In genomic region chr10:117647158-117647505, GRCm38 (mm10) we compare ENCODE assay signal across 9 mouse cellular contexts. TPM values are rescaled to one million over a fixed set of nuclear protein-coding genes. Genes with fewer than 3 reads are reported as not detected.
A peak's percentile ranks its signal among the peaks of the same experiment; 100 is the strongest.
DNase-seq lines count a peak whose midpoint lies in the region; ATAC-seq and TF ChIP-seq lines count a peak whose summit lies in the region.
"Had no signal": no experiment of that assay in that cellular context is flagged by ENCODE, and none has a peak within 500 bp of the region (broad histone marks: within the 10 kb centered on the region; RNA-seq: fewer than 3 reads in every experiment).

No protein-coding gene starts in this region.

- peak; percentile 63 for DNase-seq in embryonic facial prominence, embryonic 14.5 days (ENCODE audit: low spot score)
- DNase-seq in embryonic facial prominence, embryonic 10.5 days (ENCODE audit: low spot score): no peak
- peak; percentile 56 to 77 for DNase-seq in frontal cortex, adult 2 months (ENCODE audit: extremely low spot score in 1 of 2, low spot score in 1 of 2)
- DNase-seq in kidney, postnatal 25 days: peak; percentile 75 to 88
- no peak for DNase-seq in gastrocnemius, adult 8-10 months (ENCODE audit: low spot score in 2 of 2)
- no peak for DNase-seq in lung, postnatal 0 days (ENCODE audit: low spot score)
- DNase-seq in thymus, postnatal 36 days: no peak

- TF ChIP-seq EP300 in lung, postnatal 0 days (IDR thresholded peaks at IDR 0.05): no peak

- H3K4me2 ChIP-seq in embryonic facial prominence, embryonic 14.5 days (ENCODE audit: low read depth, low read length): no peak overlapping the region
- no peak overlapping the region for H3K4me2 ChIP-seq in midbrain, embryonic 16.5 days (ENCODE audit: low read length)
- H3K4me2 ChIP-seq in lung, postnatal 0 days (replicated peaks; ENCODE audit: low read depth, low read length): no peak overlapping the region
- H3K4me2 ChIP-seq: limb, embryonic 13.5 days had no signal

- no peaks in the 10 kb centered on the region for H3K9me3 ChIP-seq in embryonic facial prominence, embryonic 14.5 days (ENCODE audit: control insufficient read depth, low read length)
- H3K9me3 ChIP-seq in embryonic facial prominence, embryonic 10.5 days: no peaks in the 10 kb centered on the region
- no peaks in the 10 kb centered on the region for H3K9me3 ChIP-seq in midbrain, embryonic 16.5 days (replicated peaks; ENCODE audit: control insufficient read depth, low read length, poor library complexity, severe bottlenecking)
- no peaks in the 10 kb centered on the region for H3K9me3 ChIP-seq in lung, postnatal 0 days (ENCODE audit: low read length)
- H3K9me3 ChIP-seq: limb, embryonic 13.5 days had no signal

- ATAC-seq in embryonic facial prominence, embryonic 14.5 days (ENCODE audit: low read depth): peak; percentile 60; the same call in 1 of the 2 replicates
- 0 out of 2 replicates have a peak, but pooled peaks have one; percentile 28 for ATAC-seq in midbrain, embryonic 16.5 days
- ATAC-seq in lung, postnatal 0 days: no peak

- no peaks in the 10 kb centered on the region for H3K4me1 ChIP-seq in embryonic facial prominence, embryonic 14.5 days (ENCODE audit: control insufficient read depth, insufficient read depth, low read length)
- peaks cover 5% of the 10 kb centered on the region; the same call in 1 of the 2 replicates for H3K4me1 ChIP-seq in embryonic facial prominence, embryonic 10.5 days
- H3K4me1 ChIP-seq in midbrain, embryonic 16.5 days (ENCODE audit: control insufficient read depth, insufficient read depth, low read length): no peaks in the 10 kb centered on the region
- H3K4me1 ChIP-seq in lung, postnatal 0 days (ENCODE audit: insufficient read depth, low read depth, low read length): peaks cover 5% of the 10 kb centered on the region; the same call in 1 of the 2 replicates

- H3K27ac ChIP-seq in embryonic facial prominence, embryonic 14.5 days (replicated peaks; ENCODE audit: low read depth, low read length): no peak overlapping the region
- no peak overlapping the region for H3K27ac ChIP-seq in embryonic facial prominence, embryonic 10.5 days (replicated peaks)
- H3K27ac ChIP-seq in midbrain, embryonic 16.5 days (ENCODE audit: low read length): no peak overlapping the region
- no peak overlapping the region for H3K27ac ChIP-seq in lung, postnatal 0 days (ENCODE audit: low read length)
- H3K27ac ChIP-seq: limb, embryonic 13.5 days had no signal

- WGBS in embryonic facial prominence, embryonic 14.5 days: 72% methylated on average over 13 of the region's 13 CpGs
- WGBS in embryonic facial prominence, embryonic 10.5 days: 87% methylated on average over 13 of the region's 13 CpGs
- 29% methylated on average over 13 of the region's 13 CpGs for WGBS in midbrain, embryonic 16.5 days
- WGBS in lung, postnatal 0 days: 75% methylated on average over 13 of the region's 13 CpGs

- no peak overlapping the region for H3K9ac ChIP-seq in embryonic facial prominence, embryonic 14.5 days (ENCODE audit: low read depth, low read length)
- H3K9ac ChIP-seq in midbrain, embryonic 16.5 days (ENCODE audit: low read depth, low read length): no peak overlapping the region
- H3K9ac ChIP-seq in lung, postnatal 0 days (replicated peaks; ENCODE audit: low read depth): no peak overlapping the region
- H3K9ac ChIP-seq: limb, embryonic 13.5 days had no signal

- no peak overlapping the region for H3K4me3 ChIP-seq in embryonic facial prominence, embryonic 14.5 days (ENCODE audit: low read depth, low read length)
- no peak overlapping the region for H3K4me3 ChIP-seq in embryonic facial prominence, embryonic 10.5 days
- no peak overlapping the region for H3K4me3 ChIP-seq in midbrain, embryonic 16.5 days (ENCODE audit: low read depth, low read length)
- no peak overlapping the region for H3K4me3 ChIP-seq in lung, postnatal 0 days (ENCODE audit: low read depth, low read length)
- H3K4me3 ChIP-seq: limb, embryonic 13.5 days had no signal

- H3K36me3 ChIP-seq in embryonic facial prominence, embryonic 14.5 days (ENCODE audit: control insufficient read depth, insufficient read depth, low read length): no peaks in the 10 kb centered on the region
- H3K36me3 ChIP-seq in embryonic facial prominence, embryonic 10.5 days (replicated peaks): no peaks in the 10 kb centered on the region
- H3K36me3 ChIP-seq in midbrain, embryonic 16.5 days (ENCODE audit: control insufficient read depth, insufficient read depth, low read length): no peaks in the 10 kb centered on the region
- H3K36me3 ChIP-seq in lung, postnatal 0 days (ENCODE audit: insufficient read depth, low read length): no peaks in the 10 kb centered on the region
- H3K36me3 ChIP-seq: limb, embryonic 13.5 days had no signal

- H3K27me3 ChIP-seq in embryonic facial prominence, embryonic 14.5 days (replicated peaks; ENCODE audit: control insufficient read depth, insufficient read depth, low read length): no peaks in the 10 kb centered on the region
- H3K27me3 ChIP-seq in embryonic facial prominence, embryonic 10.5 days (replicated peaks; ENCODE audit: low read depth, poor library complexity, severe bottlenecking): no peaks in the 10 kb centered on the region
- H3K27me3 ChIP-seq in midbrain, embryonic 16.5 days (ENCODE audit: control insufficient read depth, insufficient read depth, low read depth, low read length): no peaks in the 10 kb centered on the region
- H3K27me3 ChIP-seq in lung, postnatal 0 days (replicated peaks; ENCODE audit: insufficient read depth, low read length): no peaks in the 10 kb centered on the region
- H3K27me3 ChIP-seq: limb, embryonic 13.5 days had no signal

- no peak for TF ChIP-seq CTCF in lung, postnatal 0 days (IDR thresholded peaks at IDR 0.05)

RNA-seq across cellular contexts. Expression of gene Cpm, which starts 17.8 kb away (rescaled TPM):
- 37.6 and 43.6 TPM in 2 replicates for polyA plus RNA-seq in embryonic facial prominence, embryonic 14.5 days (2014; fragmentation: Nextera tagmentation; extraction: Ambion mirVana)
- polyA plus RNA-seq in embryonic facial prominence, embryonic 10.5 days (2016; fragmentation: Nextera tagmentation; extraction: Ambion mirVana): 8.3 and 11.6 TPM in 2 replicates
- 3.5 and 3.9 TPM in 2 replicates for polyA plus RNA-seq in frontal cortex, adult 2 months (2012; rRNA removed)
- polyA plus RNA-seq in midbrain, embryonic 16.5 days (2015; fragmentation: Nextera tagmentation; extraction: Ambion mirVana): 13.5 and 14.3 TPM in 2 replicates
- total RNA-seq in gastrocnemius, adult 8-10 months (2022): 1 to 10 TPM; 1.3 to 2.2 (median 1.5) TPM
- 215 and 250 TPM in 2 replicates for polyA plus RNA-seq in lung, postnatal 0 days (2015; fragmentation: Nextera tagmentation; extraction: Ambion mirVana)

Comparison
In these comparisons a context has a peak if more than half of its experiments do, and no peak if none do; other contexts are left out.
1. DNase-seq: peak in embryonic facial prominence, embryonic 14.5 days (single experiment), frontal cortex, adult 2 months (2 of 2) and kidney, postnatal 25 days (2 of 2); none in embryonic facial prominence, embryonic 10.5 days (single experiment), gastrocnemius, adult 8-10 months (0 of 2), lung, postnatal 0 days (single experiment) and thymus, postnatal 36 days (0 of 2).